Mouse (Mus musculus) layer of hippocampus, adult 8-10 months (tissue): ENCODE results near the gene Nosip. TPM values are rescaled to one million over a fixed set of nuclear protein-coding genes. Genes with fewer than 3 reads are reported as not detected.

Experiments
- DNase-seq, 2 experiments: peaks; one replicate each; pipeline ENCODE4 v3.0.0; 2022; ENCODE audit warnings: low spot score in 2 of 2
- total RNA-seq, 4 experiments: library from RNA; stranded (reverse); gene quantifications; 2 replicates each; pipeline ENCODE4 v1.2.4; 2022

Nosip gene
- total RNA-seq, 4 experiments from 2014 or later, result 42.2 to 53.5 (median 49.8) TPM

DNA sequence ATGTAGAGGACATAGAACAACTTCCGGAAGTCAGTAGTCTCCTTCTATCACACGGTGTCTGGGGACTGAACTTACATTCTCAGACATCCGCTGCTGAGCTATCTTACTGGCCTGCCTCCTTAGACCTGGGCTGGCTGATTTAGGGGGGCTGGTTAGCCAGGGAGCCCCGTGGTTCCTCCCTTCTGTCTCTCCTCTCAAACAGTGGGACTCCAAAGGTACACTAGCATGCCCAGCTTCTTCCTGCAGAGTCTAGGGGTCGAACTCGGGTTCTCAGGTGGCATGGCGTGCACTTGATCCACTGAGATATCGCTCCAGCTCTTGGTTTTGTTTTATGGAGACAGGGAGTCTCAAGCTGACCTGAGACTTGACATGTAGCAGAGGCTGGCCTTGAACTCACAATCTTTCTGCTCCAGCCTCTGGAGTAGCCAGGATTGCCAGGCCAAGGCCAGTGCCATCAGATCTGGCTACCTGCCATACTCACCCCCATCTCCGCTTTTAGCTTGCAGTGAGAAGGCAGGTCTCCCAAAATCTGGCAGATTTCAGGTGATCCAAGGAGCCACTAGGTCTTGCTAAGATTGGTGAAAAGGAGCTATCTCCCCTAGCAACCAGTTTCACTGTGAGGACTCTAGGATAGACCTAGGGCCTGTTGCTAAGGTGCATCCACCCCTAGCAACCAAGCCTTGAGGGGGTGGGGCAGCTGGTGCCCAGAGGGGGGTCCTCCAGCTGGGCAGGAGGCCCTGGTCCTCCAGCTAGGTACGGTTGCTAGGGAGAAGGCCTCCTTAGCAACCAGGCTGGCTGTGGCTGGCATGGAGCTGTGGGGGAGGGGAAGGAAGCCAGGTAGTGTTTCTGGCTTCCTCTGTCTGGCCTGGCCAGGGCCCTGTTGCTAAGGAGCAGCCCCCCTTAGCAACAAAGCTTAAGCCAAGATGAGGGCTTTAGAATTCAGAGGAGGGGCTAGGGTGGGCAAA lies 3.3 kb upstream of the Nosip start:
- DNase-seq, result no peak

DNA sequence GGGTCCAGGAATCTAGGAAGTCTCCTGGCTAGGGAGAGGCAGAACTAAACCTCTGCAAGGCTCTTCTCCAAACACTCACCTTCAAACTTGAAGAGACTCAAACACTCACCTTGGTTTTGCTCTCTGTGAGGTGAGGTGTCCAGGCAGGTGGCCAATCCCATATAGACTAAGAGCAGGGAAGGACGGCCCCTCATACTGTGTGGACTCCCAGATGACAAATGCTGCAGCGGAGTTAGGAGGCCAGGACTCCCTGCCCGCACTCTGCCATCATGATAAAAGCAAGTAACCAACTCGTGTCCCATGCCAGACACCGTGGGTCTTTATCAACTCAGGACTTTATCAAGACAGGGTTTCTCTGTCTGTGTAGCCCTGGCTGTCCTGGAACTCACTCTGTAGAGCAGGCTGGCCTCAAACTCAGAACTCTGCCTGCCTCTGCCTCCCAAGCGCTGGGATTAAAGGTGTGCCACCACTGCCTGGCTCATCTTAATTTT lies 1.6 kb upstream of the Nosip start:
- no peak for DNase-seq

GRCm38 (mm10) chr7:45061532-45062075 lies 625 bp upstream of the Nosip start:
- no peak for DNase-seq

DNA sequence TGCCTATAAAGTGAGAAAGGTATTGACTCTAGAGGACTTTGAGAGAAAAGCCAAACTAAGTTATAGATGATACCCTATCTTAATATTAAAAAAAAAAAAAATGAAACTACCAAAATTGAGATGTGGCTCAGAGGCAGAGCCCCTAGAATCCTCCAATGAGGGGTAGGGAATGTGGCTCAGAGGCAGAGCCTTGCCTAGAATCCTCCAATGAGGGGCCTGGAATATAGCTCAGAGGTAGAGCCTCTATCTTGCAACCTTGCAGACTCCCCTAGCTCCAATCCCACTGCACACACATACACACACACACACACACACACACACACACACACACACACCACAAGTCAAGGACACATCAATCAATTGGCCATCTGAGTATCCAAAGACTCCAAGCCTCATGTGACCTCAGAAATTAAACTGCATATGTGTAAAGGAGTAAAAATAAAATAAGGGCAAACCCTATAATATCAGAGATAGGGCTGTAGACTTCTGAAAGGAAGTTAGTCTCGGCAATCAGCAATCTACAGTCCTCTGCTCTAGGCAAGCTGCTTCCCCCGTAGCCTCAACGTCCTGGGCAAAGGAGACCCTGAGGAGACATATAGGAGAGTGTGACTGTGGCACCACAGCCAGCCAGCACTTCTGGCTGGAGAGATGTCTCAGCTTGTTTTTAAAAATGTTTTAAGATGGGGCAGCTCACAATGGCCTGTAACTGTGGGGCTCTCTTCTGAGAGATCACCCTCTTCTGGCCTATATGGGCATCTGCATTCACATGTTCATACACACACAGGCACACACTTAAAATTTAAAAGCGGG lies 5.2 kb downstream of the Nosip start:
- DNase-seq, result no peak

DNA sequence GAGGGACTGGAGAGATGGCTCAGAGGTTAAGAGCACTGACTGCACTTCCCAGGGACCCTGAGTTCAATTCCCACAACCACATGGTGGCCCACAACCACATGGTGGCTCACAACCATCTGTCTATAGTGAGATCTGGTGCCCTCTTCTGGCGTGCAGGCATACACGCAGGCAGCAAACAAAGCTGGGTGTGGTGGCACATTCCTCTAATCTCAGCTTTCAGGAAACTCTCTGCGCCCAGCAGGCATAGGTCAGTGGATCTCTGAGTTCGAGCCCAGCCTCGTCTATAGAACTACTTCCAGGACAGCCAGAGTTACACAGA lies 5.7 kb downstream of the Nosip start:
- no peak for DNase-seq

- DNase-seq, result no peak
Measured at GRCm38 (mm10) chr7:45069671-45070070, 7.4 kb downstream of the Nosip start.

GRCm38 (mm10) chr7:45072230-45072629 lies 10.0 kb downstream of the Nosip start:
- no peak for DNase-seq

- DNase-seq, result no peak
Measured at GRCm38 (mm10) chr7:45073171-45073707, 11.0 kb downstream of the Nosip start.

DNA sequence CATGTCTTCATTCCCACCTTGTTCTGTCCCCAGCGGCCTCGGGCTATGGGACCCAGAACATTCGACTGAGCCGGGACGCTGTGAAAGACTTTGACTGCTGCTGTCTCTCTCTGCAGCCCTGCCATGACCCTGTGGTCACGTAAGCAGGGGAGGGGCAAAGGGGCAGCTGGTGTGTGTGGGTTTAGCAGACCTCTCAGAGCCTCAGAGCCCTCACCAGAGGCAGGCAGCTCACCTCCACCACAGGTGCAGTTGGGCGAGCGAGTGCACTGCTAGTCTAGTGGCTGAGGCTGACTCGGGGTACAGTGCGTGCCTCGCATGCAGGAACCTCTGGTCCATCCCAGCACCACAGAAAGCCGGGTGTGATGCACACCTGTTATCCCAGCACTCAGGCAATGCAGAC lies 11.7 kb downstream of the Nosip start:
- DNase-seq, result no peak

DNA sequence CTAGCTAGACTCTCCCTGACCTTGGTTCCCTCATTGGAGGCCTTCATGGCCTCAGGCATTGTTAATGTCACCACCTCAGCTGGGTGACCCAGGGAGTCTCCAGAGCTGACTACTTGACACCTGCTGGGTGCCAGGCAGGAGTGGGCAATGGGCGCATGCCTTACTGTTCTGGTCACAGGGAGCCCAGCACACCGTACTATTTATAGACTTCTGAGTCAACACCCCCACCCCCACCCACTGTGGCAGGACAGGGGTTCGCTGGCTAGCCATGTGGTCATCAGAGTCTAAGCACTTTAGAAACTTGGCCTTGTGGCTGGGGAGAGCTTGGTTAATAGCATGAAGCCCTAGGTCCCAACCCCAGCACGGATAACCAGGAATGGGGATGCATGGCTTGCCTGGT lies 13.2 kb downstream of the Nosip start:
- DNase-seq, result no peak

DNA sequence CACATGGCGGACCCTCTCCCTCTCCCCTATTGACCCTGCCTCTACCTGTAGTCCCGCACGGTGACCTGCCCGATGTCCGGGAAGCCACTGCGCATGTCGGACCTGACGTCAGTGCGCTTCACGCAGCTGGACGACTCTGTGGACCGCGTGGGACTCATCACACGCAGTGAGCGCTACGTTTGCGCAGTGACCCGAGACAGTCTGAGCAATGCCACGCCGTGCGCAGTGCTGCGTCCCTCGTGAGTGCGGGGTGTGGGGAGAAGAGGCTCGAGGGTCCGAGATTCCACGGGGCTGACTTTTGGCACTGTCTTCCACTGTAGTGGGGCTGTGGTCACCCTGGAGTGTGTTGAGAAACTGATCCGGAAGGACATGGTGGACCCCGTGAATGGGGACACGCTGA lies 14.3 kb downstream of the Nosip start:
- DNase-seq, result no peak

GRCm38 (mm10) chr7:45077322-45077721 lies 15.1 kb downstream of the Nosip start:
- DNase-seq, result no peak

- no peak for DNase-seq
Measured at GRCm38 (mm10) chr7:45077829-45078228, 15.6 kb downstream of the Nosip start.

- DNase-seq, result peak in 1 of 2 experiments; percentile 60
Measured at GRCm38 (mm10) chr7:45078513-45078912, 16.3 kb downstream of the Nosip start.

GRCm38 (mm10) chr7:45079856-45080255 lies 17.6 kb downstream of the Nosip start:
- DNase-seq, result peak; percentile 78 to 94

DNA sequence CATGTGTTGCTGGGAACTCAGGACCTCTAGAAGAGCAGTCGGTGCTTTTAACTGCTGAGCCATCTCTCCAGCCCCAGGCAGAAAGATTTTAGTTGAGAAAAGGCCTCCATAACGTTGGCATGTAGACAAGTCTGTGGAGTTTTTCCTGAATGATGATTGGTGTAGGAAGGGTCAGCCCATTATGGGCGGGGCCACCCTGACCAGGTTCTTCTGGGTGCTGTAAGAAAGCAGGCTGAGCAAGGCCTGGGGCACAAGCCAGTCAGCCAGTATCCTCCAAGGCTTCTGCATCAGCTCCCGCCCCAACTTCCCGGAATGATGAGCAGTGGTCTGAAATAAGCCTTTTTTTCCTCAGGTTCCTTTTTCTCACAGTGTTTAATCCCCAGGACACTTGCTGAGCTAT lies 18.8 kb downstream of the Nosip start:
- DNase-seq, result no peak

- DNase-seq, result no peak
Measured at GRCm38 (mm10) chr7:45082401-45083299, 20.4 kb downstream of the Nosip start.

GRCm38 (mm10) chr7:45083300-45083890 lies 21.2 kb downstream of the Nosip start:
- no peak for DNase-seq

GRCm38 (mm10) chr7:45086084-45086483 lies 23.9 kb downstream of the Nosip start:
- no peak for DNase-seq

GRCm38 (mm10) chr7:45088597-45088996 lies 26.4 kb downstream of the Nosip start:
- DNase-seq, result no peak
